Mouse (Mus musculus) layer of hippocampus, adult 2 months (tissue): ENCODE results near the gene Sdhaf1. TPM values are rescaled to one million over a fixed set of nuclear protein-coding genes. Genes with fewer than 3 reads are reported as not detected.

Experiments used
- DNase-seq, 2 experiments: peaks; one replicate each; pipeline ENCODE4 v3.0.0; 2022; ENCODE audit warnings: low spot score in 2 of 2
- H3K27ac ChIP-seq: fragments of 200-600 bp; 2 replicates; pipeline ENCODE4 v1.8.1; 2022
- H3K4me3 ChIP-seq: fragments of 200-600 bp; 2 replicates; pipeline ENCODE4 v1.8.1; 2022; ENCODE audit warnings: mild to moderate bottlenecking
- CTCF ChIP-seq: fragments of 200-600 bp; conservative IDR thresholded peaks from 2 replicates; pipeline ENCODE4 v1.8.1; 2022; ENCODE audit warnings: antibody characterized with exemption, mild to moderate bottlenecking, moderate library complexity
- total RNA-seq, 2 experiments: library from RNA; stranded (reverse); gene quantifications; 2 replicates each; pipeline ENCODE4 v1.2.3; 2021

Gene Sdhaf1
- total RNA-seq, 2 experiments from 2014 or later: 6.7 to 7.3 TPM

DNA sequence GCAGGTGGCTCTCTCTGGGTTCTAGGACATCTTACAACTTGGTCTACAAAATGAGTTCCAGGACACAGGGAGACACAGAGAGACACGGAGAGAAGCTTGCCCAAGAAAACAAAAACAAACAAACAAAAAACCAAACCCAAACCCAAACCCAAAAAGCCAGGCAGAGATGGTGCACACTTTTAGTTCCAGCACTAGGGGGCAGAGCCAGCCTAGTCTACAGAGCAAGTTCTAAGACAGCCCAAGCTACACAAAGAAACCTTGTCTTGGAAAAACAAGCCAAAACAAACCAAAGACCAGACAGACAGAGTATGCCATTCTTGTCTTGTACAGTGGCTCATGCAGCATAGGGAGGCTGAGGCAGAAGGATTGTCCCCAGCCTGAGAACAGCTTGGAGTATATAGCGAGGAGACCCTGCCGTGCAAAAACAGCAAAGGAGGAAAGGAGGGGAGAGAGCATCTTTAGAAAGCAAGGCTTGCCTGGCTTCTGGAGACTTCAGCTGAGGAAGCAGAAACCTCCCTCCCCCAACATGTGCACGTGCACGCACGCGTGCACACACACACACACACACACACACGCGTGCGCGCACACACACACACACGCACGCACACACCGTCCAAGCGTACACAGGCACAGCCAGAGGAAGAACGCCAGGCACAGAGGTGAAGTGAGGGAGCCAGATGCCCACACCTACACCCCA, 17.5 kb downstream of the Sdhaf1 start:
- Histone ChIP-seq H3K27ac (no peak overlapping the region), H3K4me3 (no peak overlapping the region)
- TF ChIP-seq CTCF: peak; percentile 76
- no peak for DNase-seq

DNA sequence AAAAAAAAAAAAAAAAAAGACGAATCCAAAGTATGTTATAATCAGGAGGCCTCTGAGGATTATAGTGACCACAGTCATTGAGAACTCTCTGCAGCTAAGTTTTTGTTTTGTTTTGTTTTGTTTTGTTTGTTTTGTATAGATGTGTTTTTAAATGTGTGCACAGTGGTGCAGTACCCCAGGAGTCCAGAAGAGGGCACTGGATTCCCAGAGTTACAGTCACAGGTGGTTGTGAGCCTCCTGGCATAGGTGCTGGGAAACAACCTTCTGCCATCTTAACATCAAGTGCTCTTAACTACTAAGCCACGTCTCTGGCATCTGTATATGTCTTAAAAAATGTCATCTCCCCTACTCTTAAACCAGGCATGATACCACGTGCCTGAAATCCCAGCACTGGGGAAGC, 22.8 kb downstream of the Sdhaf1 start:
- no peak overlapping the region for H3K27ac ChIP-seq
- H3K4me3 ChIP-seq: no peak overlapping the region
- no peak for DNase-seq
- peak; percentile 82 for TF ChIP-seq CTCF

DNA sequence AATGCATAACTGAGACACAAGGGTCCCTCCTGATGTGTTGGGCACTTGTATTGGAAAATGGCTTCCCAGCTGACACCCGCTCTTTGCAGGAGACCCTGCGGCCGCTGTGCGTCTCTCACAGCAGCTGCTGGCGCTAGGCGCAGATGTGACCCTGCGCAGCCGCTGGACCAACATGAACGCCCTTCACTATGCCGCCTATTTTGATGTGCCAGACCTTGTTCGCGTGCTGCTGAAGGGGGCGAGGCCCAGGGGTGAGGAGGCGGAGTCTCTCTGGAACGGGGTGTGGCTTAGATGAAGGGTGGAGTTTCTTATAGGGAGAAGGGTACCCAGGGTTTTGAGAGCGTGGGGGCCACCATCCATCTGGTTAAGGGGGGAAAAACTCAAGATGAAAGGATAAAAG, 26.4 kb downstream of the Sdhaf1 start:
- no peak overlapping the region for H3K27ac ChIP-seq
- no peak for TF ChIP-seq CTCF

DNA sequence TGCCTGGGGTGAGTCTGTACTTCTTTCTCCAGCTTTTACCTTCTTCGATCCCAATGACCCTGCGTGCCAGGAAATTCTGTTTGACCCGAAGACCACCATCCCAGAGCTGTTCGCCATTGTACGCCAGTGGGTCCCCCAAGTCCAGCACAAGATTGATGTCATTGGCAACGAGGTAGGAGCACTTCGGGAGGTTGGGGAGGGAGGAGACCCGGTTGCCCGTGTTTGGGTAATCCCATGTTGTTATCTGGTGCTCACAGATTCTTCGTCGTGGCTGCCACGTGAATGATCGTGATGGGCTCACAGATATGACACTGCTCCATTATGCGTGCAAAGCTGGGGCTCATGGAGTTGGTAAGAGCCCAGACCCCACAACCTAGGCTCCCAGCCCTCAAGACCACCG, 26.9 kb downstream of the Sdhaf1 start:
- no peak overlapping the region for H3K27ac ChIP-seq
- DNase-seq: no peak
- H3K4me3 ChIP-seq: no peak overlapping the region
- TF ChIP-seq CTCF: no peak

More for the DNA sequence above, 26.4 kb downstream of the Sdhaf1 start:
- DNase-seq: no peak
- H3K4me3 ChIP-seq: no peak overlapping the region

DNA sequence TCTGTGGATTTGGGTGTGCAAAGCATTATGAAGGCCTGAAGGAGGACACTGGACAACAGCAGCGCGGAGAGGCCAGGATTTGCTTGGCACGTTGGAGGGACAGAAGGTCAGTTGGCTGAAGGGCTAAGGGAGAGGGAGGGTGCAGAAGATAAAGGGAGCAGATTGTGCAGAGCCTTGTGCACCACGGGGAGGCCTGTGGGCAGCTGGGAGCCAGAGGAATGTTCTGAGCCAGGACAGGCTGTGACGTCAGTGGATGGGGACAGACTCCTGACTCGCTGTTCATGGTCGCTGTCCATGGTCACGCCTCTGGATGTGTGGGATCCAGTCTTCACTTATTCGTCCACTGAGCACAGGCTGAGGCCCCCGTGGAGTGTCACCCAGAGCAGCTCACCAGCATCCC, 28.6 kb downstream of the Sdhaf1 start:
- H3K4me3 ChIP-seq: no peak overlapping the region
- H3K27ac ChIP-seq: peak overlapping the region; percentile 75
- no peak for TF ChIP-seq CTCF
- peak in 1 of 2 experiments; percentile 27 for DNase-seq

DNA sequence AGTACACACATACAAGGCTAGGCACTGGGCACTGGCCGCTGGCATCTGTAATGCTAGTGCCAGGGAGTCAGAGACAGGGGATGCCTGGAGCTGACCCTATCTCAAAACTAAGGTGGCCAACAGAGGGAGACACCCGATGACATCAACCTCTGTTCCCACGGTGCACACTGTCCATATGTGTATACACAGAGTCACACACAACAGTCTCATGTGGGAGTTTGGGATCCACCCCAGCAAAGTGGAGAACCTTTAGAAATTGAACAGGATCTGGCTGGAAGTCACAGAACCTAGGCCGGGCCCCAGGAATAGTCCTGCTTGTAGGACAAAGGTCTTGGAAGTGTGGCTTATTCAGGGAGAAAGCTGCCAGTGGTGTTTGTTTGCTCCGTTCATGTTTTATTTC, 29.4 kb downstream of the Sdhaf1 start:
- H3K27ac ChIP-seq: peak overlapping the region; percentile 75
- no peak for DNase-seq
- peak overlapping the region; percentile 27 for H3K4me3 ChIP-seq
- TF ChIP-seq CTCF: peak; percentile 17

DNA sequence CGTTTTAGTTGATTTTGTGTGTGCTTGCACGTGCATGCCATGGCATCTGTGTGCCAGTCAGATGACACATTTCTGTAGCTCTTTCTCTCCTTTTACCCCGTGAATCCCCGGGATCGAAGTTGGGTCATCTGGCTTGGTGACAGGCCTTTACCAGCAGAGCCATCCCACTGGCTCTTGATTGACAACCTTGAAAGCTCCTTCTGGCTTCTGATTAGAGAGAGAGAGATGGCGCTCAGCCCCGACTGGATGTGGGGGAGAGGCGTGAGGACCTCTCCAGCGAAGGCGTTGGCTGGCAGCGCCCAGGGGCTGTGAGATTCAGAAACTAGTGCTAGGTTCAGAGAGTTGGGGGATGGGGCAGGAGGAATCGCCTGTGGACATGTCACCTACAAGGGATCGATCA, 29.9 kb downstream of the Sdhaf1 start:
- peak in 1 of 2 experiments; percentile 29 for DNase-seq
- TF ChIP-seq CTCF: no peak
- Histone ChIP-seq H3K4me3 (peak overlapping the region; percentile 27), H3K27ac (peak overlapping the region; percentile 75)

DNA sequence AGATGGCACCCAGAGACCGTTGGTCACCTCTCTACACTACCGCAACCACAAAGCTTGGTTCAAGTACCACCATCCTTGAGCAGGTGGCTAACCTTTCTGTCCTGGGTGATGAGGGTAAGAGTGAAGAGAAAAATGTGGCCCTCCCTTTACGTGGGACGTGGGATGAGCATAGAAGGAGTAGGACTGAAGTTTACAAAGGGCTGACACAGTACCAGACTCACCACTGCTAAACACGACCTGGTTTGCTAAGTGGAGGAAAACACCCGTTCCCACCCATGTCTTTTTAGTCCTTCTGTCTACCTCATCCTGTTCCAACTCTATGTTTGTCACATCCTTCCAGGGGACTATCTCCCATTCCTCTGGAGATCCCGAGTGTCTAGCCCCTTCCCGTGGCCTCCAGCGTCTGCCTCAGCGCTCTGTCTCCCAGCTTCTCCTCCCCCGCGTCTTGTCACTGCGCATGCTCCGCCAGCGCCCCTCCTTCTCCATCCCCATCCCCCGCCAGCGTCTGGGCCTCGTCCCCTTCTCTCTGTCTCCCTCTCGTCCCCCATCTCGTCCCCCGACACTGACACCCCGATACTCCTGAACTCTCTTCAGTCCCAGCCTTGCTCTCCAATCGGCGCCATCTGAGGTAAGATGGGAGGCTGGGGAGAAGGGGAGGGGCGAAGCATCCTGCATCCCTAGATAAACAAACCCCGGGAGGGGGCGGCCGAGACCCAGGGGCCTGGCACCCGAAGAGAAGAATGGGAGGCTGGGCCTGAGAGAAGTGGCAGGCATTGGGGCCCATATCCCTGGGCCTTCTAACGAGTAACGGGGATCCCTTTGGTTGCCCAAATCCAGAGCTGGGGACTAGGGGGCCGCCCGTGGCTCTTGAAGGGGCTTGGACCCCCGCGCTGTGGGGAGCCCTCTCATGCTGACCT, 32.2 kb downstream of the Sdhaf1 start, which contains the start of gene Clip3:
Clip3 (plus strand) TSS at position 514 of the 917 bp plus-strand sequence.
- H3K4me3 ChIP-seq: peak within 1 kb of the TSS; percentile 89
- DNase-seq: peak; percentile 93 to 94
- peak within 1 kb of the TSS; percentile 99 for H3K27ac ChIP-seq
- peak; percentile 20; the same call in 1 of the 2 replicates for TF ChIP-seq CTCF

DNA sequence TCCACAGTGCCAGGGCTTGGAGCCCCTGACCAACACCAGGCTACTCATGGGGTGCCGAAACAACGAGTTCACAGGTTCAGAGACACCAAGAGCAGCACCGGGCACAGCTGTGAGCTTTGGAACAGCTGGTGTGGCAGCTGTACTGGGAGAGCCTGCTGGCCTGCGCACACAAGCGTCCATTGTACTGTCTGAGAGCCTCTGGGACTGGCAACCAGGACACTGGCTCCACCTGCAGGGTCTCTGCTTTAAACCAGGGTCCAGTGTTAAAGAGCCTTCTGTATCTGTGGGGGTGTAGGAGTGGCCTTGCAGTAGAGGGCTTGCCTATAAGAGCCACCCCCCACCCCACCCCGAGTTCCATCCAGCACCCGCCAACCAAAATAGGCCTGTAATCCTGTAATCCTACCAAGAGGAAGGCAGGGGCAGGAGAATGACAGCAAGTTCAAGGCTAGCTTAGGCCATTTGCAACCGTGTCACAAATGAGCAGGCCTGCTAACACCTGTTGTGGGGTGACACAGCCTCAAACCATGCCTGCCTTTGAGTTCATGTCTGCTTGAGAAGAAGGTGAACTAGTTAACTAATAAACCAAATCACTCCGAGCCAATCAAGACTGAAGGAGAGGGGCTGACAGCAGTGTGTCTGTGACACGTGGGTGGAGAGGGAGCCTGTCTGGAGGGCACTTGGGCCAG, 33.8 kb downstream of the Sdhaf1 start:
- no peak for DNase-seq
- peak overlapping the region; percentile 4; the same call in 1 of the 2 replicates for H3K27ac ChIP-seq
- TF ChIP-seq CTCF: peak; percentile 42
- H3K4me3 ChIP-seq: no peak overlapping the region

DNA sequence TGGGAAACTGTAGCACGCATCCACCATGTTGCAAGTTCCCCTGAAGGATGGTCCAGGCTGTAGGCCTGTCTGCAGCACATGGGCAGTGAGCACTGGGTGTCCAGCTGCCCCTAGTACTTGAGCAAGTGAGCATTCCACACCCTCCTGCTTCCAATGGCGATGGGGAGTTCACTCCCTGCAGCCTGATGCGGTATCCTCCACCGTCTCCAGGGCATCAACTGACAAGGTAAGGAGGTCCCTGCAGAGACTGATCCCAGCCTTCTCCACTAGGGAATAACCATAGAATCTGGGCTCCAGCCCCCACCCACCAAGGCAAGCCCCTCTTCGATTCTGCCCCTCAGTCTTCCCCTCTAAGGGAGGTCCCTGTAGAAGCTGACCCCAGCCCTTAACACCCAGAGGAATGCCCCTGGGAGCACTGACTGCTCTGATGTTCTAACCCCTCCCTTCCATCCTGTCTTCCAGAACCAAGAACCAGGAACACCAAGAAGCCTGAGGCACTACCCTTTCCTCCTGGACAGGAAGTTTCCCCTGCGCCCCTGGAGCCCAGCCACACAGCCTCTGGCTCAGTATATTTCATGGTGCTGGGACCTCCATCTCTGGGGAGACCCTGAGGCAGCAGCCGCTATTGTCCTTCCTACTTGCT, 34.5 kb downstream of the Sdhaf1 start:
- no peak for DNase-seq
- H3K27ac ChIP-seq: peak overlapping the region; percentile 4; the same call in 1 of the 2 replicates
- no peak overlapping the region for H3K4me3 ChIP-seq
- TF ChIP-seq CTCF: no peak

DNA sequence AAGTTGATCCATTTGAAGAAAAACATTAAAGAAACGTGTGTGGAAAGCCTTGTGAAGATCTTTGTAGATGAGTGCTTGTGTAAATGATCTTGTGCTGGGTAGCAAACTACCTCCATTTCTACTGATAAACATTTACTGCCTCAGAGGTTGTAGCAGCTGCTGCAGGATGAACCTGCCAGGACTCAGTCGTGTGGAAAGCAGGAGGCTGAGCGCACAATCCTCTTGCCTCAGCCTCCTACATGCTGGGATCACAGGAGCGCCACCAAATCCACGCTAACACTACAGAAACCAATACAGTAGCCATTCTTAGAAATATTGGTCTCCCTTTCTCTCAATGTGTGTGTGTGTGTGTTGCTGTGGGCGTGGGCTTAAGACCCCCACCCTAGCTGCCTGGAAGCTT, 35.6 kb downstream of the Sdhaf1 start:
- H3K4me3 ChIP-seq: no peak overlapping the region
- DNase-seq: no peak
- TF ChIP-seq CTCF: no peak
- H3K27ac ChIP-seq: no peak overlapping the region

DNA sequence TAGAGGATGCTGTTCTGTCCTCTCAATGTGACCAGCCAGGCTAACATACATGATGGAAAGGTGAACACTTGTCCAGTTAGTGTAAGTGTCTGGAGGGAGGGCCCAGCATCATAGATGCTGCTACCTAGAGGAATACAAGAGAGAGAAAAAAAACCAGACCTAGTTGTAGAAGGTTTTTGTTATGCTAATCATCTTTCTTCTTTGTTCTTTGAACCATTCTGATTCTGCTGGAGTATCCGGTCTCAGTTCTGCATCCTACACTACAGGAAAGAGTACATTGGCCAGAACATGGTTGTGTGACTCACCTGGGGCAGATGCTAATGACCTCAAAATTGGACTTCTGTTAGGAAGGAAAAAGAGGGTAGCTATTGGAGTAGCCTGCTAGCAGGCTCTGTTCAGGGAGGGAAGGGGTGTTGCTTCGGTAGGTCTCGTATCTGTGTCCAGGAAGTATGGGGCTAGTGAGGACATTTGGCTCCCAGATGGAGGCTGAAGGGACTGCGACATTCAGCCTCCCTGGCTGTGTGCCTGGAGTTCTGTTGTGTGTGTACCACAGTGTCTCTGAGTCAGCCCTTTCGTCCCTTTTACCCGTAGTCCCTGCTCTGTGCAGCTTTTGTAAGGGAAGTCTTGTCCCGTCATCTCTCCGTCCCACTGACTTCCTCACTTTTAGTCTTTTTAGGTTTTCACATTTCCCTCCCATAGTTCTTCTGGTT, 36.8 kb downstream of the Sdhaf1 start:
- DNase-seq: no peak
- no peak overlapping the region for H3K4me3 ChIP-seq
- H3K27ac ChIP-seq: no peak overlapping the region
- TF ChIP-seq CTCF: no peak
